Mouse (Mus musculus) adrenal gland, adult (tissue): Measurements from ENCODE around the gene Numa1.
"Not testable (repeated sequence)": the region's sequence is repeated elsewhere in the genome, so short reads cannot be mapped to it uniquely, and the experiment has no call there.

Source experiments
- DNase-seq, 2 experiments: peaks; one replicate each; pipeline ENCODE4 v3.0.0; 2022 to 2023; ENCODE audit warnings: low spot score in 1 of 2; ENCODE audit not compliant: inconsistent age in 2 of 2

The Numa1 gene

GRCm38 (mm10) chr7:102034904-102035303 is 101.0 kb downstream of the Numa1 start:
- DNase-seq: peak in 1 of 2 experiments; percentile 70

GRCm38 (mm10) chr7:102035534-102035933 is 101.6 kb downstream of the Numa1 start:
- no peak for DNase-seq

- DNase-seq: no peak
These were observed 103.4 kb downstream of the Numa1 start for GRCm38 (mm10) chr7:102037318-102037717.

- DNase-seq: peak in 1 of 2 experiments; percentile 41
These were observed 108.4 kb downstream of the Numa1 start for GRCm38 (mm10) chr7:102042314-102042713.

- DNase-seq: not testable (repeated sequence)
These were observed 114.6 kb downstream of the Numa1 start for GRCm38 (mm10) chr7:102048524-102048923.

GRCm38 (mm10) chr7:102061353-102061752 is 127.4 kb downstream of the Numa1 start:
- DNase-seq: no peak

GRCm38 (mm10) chr7:102062203-102062602 is 128.3 kb downstream of the Numa1 start:
- no peak for DNase-seq

GRCm38 (mm10) chr7:102063891-102064290 is 130.0 kb downstream of the Numa1 start:
- DNase-seq: no peak
